Mouse (Mus musculus): ENCODE measurements around the gene Gemin2.

DNA sequence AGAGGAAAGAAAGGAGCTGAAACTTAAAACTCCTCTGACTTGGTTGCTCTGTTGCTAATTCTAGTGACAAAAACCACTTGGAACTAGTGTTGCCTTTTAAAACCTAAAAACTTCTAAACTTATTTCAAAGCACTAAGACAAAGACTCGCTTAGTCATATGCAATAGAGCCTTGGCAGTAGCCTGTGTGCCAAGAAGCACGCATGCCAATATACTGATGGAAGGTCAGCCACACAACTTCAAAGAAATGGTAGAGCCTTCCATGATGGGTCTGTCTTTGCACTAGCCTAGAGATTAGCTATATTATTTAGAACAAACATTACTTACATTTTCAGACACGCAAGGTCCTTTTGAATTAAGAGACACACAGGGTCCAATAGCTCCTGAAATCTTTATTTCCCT is 27.4 kb upstream of the Gemin2 start:
- TF ChIP-seq POLR2A (IDR thresholded peaks at IDR 0.05; ENCODE audit: borderline replicate concordance, extremely low read depth, low read depth, low read length) (no peak), CTCF (IDR thresholded peaks at IDR 0.05; ENCODE audit: insufficient read depth, low read length) (no peak)
